Mouse (Mus musculus): ENCODE measurements at regions not wholly inside any gene's neighbourhood (a gene's known extent, or its start where the extent isn't known, plus 50 kb on each side); places are given as distances from the start of the nearest gene placed in this dataset.

DNA sequence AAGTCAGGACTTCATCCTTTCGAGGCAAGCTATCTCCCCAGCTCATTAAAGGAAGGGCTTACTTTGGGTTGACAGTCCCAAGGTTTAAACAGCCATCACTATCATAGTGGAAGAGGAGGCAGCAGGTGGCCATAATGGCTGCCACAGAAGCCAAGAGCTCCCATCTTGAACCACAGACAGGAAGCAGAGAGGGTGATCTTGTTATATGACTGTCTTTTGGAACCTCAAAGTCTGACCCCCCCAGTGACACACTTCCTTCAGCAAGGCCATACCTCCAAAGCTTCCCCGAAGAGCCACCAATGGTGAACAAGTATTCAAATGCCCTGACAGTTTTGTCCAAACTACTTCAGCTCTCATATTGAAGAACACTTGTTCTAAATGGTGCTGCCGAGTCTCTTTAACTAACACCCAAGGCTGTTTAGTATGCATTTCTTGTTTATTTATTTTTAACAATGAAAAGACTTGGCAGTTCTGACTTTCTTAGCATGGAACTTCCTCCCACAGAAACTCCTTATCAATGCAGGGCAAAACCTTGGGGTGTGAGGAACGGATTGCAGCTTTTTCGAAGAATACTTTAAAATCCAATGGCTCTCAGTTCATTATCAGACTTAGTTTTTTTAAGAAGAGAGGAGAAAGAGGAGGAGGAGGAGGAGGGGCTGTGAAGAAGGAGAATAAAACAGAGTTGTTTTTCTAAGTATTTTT, 79.8 kb upstream of the Tnik start:
- intact Hi-C loops (cut with DNase I): no loop called here
- DNase-seq: no peak

DNA sequence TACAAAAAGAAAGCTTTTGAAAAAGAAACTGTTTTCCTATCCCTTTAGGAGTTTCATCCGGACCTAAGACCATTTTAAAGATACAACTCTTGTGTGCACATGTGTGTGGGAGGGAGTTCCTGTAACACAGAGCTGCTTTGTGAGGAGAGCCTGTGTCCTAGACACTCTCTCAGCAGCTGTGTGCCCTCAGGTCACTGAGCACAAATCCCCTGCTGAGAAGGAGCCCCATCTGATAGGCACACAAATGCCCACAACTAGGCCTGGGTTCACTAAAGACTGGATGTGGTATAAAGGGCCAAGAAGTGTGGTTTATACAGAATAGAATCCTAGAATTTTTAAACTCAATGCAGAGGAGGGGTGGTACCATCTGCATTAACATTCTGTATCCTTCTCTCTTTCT, 77.5 kb upstream of the Tnik start:
- no peak for DNase-seq
- intact Hi-C loops (cut with DNase I): no loop called here

DNA sequence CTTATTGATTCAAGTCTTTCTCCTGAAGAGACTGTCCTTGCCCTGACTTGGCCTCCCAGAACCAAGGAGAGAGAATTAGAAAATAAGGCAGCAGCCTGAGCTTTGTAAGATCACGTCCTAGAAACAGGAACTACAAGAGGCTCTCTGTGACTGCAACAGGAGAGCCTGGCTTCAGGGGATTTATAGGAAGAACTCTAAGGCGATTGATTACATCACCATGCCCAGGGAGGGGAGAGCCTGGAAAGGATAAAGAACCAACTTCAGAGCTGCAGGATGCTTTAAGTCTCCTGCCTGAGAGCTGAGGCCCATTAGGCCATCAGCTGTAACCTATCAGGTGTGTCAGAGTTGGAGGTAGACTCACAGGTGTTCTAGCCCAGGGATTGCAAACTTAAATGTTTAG, 77.1 kb upstream of the Tnik start:
- intact Hi-C loops (cut with DNase I): no loop called here
- DNase-seq: no peak

DNA sequence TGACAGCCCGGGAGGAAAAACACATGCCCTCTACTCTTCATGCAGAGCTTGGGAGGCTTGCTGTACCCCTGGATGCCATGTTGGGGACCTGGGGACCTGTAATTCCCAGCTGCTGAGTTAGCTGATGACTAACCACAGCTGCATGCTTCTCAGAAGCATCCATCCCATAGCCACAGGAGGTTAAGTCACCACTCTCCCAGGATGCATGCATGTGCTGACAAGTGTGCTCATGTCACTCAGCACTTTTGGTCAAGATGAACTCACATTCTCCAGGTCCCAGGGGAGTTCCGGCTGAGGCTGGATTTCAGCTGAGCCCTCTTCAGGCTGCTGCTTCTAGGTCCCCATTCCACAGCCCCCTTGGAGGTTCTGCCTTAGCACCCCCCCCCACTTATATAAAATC, 73.6 kb upstream of the Tnik start:
- no peak for DNase-seq

GRCm38 (mm10) chr3:28190243-28190642, 72.8 kb upstream of the Tnik start:
- intact Hi-C loops (cut with DNase I): no loop called here
- peak in 1 of 2 experiments; percentile 14 for DNase-seq

More for the DNA sequence above, 73.6 kb upstream of the Tnik start:
- intact Hi-C loops (cut with DNase I): no loop called here

DNA sequence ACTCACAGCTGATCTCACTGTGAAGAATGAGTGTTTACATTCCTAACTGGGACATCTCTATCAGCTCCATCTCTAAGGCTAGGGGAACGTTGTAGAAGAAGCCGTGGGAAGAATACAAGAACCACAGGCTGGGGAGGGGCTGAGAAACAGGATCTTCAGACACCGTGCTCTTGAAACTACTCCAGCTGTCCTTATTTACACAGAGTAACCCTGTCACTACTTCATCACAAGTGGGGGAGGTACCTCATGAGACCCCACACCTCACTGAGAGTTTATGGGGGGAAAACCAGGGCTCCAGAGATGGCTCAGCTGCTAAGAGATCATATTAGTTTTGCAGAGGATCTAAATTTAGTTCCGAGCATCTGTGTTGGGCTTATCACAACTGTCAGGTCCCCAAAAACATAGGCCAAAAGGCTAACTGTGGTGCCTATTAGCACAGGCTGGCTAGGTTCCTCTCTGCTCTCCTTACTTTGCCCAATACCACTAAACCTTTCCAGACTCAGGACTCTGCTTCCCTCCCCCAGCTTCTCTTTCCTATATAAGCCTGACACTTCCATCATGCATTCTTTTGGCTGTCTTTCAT, 68.5 kb upstream of the Tnik start:
- intact Hi-C loops (cut with DNase I): no loop called here

DNA sequence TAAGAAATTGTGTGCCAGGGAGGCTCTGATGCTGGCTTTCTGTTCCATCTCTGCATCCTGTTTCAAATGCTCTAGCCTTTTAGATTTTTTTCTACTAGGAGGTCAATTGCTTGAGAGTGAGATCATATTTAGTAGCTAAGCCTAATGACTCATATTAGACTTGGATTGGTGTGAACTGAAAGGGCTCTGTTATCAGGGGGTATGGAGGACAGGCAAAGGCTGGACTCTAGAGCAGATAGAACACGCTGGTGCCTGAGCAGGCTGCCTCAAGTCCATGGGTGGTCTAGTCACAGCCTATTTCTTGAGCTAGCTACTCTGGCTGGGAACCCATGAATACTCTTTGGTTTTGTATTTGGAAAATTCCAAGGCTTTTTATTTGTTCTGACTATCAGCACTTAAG, 66.2 kb upstream of the Tnik start:
- DNase-seq: no peak

More for the DNA sequence above, 68.5 kb upstream of the Tnik start:
- no peak for DNase-seq

DNA sequence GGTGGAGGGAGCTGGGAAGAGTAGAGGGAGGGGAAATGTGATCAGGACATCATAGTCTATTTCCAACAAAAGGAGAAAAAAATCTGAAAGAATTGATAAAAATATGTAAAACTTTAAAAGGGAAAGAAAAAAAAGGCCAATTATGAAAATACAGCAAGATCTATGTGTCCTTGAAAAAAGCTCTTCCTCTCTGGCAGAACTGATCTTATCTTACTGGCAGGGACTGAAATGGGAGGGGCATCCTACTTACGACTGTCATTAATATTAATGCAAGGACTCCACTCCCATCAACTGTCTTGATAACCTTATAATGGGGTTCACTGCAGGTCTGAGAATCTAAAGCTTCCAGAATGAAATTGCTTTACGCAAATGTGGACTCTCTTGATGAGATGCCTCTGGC, 53.7 kb upstream of the Tnik start:
- intact Hi-C loops (cut with DNase I): no loop called here
- no peak for DNase-seq

More for the DNA sequence above, 66.2 kb upstream of the Tnik start:
- intact Hi-C loops (cut with DNase I): no loop called here

GRCm38 (mm10) chr3:28210847-28211803, 51.9 kb upstream of the Tnik start:
- no peak for DNase-seq
- intact Hi-C loops (cut with DNase I): no loop called here
